Mouse (Mus musculus): Measurements from ENCODE around the gene Hecw2. TPM values are rescaled to one million over a fixed set of nuclear protein-coding genes. Genes with fewer than 3 reads are reported as not detected.

Gene Hecw2
- total RNA-seq, 2 experiments from 2014 or later: 9.5 to 11.6 TPM

- peak in 1 of 2 experiments; percentile 21 for DNase-seq
Observed at GRCm38 (mm10) chr1:53784291-53784720, 410.7 kb downstream of the Hecw2 start.

GRCm38 (mm10) chr1:53782956-53783355 lies 412.0 kb downstream of the Hecw2 start:
- no peak for DNase-seq

GRCm38 (mm10) chr1:53782079-53782478 lies 412.9 kb downstream of the Hecw2 start:
- no peak for DNase-seq

DNA sequence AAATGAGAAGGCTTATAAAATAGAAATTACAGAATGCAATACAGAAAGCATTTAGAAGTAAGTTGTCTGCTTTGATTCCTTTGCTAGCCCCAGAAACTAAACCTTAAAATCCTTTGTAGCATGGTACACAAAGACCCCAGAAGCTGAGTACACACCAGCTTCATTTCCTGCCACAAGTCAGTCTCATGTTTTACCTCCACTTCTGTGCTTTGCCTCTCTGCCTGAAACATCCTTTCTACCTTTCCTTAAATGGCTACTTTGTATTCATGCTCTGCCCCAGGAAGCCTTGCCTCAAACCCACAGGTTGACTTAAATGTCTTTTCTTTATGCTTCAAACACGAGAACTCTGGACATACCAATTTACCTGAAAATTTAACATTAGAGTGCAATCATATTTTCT lies 413.7 kb downstream of the Hecw2 start:
- no peak for DNase-seq

DNA sequence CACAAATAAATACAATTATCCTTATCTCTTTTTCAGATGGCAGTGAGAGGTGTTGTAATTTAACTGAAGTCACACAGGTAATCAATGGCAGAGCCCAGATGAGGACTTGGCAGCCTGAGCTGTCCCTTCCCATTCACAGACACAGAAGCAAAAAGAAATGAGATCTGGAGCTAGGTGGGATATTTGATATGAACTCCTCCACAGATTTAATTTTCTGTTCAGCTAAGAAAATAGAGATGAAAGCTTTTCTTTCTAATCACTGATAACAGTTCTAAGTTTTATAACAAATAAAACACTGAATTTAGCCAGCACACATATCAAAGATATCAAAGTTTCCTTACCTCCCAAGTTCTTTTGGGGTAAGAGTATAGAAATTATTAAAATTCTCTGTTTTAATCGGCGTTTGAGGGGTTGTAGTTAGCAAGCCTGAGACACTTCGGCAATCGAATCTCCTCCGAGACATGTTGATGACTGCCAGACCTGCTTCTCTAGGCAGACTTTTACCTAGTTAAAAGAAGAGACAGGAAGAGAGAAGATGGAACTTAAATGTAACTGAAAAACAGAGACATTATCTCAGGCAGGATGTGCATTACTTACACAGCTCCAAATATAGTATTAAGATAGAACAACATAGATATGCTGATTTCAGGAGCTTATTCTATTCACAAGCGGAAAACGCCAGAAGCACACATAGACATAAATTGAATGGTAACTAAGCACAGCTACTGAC lies 418.6 kb downstream of the Hecw2 start:
- no peak for DNase-seq

DNA sequence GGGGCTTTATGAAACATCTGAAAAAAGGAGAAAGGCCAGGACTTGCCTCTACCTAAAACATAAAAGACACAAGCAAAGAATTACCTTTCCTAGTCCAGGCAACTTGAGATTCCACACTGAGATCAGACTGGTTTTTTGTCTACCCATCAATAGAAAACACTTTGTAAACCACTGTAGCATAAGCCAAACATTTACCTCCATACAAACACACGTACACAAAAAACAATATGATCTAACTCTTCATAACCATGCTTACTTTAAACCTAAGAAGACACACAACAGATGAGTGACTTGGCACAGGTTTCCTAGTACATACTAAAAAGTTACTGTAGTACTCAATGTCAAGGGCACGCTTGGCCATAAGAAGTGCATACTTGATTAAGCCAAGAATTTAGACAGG lies 419.4 kb downstream of the Hecw2 start:
- no peak for DNase-seq

DNA sequence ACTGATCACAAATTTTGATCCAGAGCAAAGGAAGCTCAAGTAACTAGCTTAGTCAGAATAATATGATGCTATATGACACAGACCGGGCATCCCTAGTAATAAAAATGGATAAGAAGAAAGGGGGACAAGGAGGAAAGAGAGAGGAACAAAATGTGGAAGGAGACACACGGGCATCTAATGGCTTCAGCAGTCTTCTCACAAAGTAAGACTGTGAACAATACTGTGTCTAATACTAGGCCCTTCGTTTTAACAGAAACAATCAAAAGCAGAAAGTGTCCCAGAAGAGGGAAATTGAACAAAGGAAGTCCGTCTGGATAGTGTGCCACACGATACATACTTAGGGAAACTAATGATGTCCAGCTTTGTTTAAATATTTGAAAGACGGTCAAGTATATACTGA lies 419.9 kb downstream of the Hecw2 start:
- DNase-seq: no peak

- DNase-seq: no peak
Observed at GRCm38 (mm10) chr1:53774571-53774970, 420.4 kb downstream of the Hecw2 start.

GRCm38 (mm10) chr1:53773994-53774393 lies 421.0 kb downstream of the Hecw2 start:
- DNase-seq: peak in 1 of 2 experiments; percentile 36

DNA sequence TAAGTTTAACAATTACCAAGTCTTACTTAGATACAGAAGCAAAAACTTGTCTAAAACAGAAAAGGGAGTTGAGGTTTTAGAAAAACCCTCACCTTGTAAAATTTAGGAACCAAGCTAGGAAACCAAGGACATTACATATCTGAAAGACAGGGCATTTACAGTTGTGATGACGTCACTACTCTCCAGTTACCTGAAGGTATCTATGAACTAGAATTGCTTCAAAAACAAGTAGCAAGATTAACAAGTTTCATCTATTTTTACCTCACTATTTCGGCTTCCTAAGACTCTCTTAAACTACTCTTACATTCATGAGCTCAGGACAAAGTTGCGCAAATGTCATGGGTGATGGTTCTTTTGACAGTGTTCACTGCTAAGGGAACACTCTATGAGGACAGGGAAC lies 422.0 kb downstream of the Hecw2 start:
- no peak for DNase-seq

DNA sequence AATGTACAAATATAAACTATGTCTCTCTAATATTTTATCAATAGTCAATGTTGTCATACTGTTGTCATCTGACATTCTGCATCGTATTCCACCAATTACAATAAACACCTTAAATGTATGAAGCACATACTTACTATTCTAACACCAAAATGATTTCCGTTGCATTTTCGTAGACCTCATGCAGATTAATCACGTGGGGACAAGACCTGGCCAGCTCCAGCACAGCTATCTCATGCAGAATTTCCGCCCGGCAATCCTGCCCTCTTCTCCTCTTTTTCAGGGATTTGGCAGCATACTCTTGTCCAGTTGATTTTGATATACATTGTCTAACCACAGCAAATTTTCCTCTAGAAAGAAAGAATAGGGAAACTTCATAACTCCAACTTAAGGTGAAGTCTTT lies 423.5 kb downstream of the Hecw2 start:
- DNase-seq: no peak

DNA sequence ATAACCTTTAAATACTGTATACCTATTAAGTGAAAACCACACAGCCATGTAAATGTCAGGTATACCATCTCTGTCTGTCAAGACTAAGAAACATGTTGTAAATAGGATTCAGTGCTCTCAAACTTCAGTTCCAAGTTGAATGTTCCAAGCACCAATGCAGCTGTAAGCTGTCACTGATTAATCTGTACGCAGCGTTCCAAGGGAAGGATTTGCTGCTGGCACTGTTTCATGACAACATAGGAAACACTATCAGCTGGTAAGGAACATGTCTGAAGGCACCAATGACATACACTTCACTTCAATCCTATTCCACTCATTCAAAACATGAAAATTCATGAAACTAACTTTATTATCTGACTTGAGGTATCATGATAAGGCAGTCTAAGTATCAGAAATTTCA lies 428.9 kb downstream of the Hecw2 start:
- DNase-seq: no peak

GRCm38 (mm10) chr1:53757316-53757715 lies 437.7 kb downstream of the Hecw2 start:
- no peak for DNase-seq

Small RNA genes lying within 50 kb of the gene (microRNA-seq; reads per million reads assigned to microRNA genes)
- gene Mir7681: not detected

Other genes with a start within 250 kb of the Hecw2 start
- under 1 TPM in 1 of 2 experiments, not detected in 1; 0.10 TPM for gene Ccdc150, start 55.5 kb upstream of the Hecw2 start, total RNA-seq (2021)
- 10 to 100 TPM; 16.9 to 23.4 TPM for gene Gtf3c3, start 243.8 kb upstream of the Hecw2 start, total RNA-seq (2021)

Data from adrenal gland, postnatal 36 days (tissue).